Mouse (Mus musculus): ENCODE results near the gene Qtrt2. TPM values are rescaled to one million over a fixed set of nuclear protein-coding genes. Genes with fewer than 3 reads are reported as not detected.

Qtrt2 gene
- total and polyA plus RNA-seq, 3 experiments = 52.1 to 108 (median 60.0) TPM

DNA sequence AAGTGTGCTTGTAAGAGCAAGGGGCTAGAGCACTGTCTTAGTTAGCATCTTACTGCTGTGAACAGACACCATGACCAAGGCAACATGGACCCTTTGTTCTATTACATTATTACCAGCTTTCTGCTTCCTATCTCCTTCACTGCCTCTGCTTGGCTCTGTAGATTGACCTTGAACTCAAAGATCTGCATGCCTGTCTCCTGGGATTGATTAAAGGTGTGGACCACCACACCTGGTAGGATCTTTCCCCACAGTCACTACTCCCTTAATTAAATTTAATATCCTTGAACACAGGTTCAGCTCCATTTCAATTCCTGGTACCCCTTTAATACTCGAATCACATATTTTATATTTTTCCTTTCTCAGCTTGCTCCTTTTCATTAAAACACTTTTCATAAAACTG lies 763 bp downstream of the Qtrt2 start:
- in situ Hi-C loops (cut with MboI; ENCODE audit: low pct_ligation_motif_present, low pct_unique_long_range_greater_than_20kb, low sequenced_read_pairs) = no loop called here
- no peak overlapping the region for H3K27ac ChIP-seq (ENCODE audit: insufficient read depth, low read depth)
- peaks cover 2 to 31% of the 10 kb centered on the region in 2 experiments for H3K36me3 ChIP-seq (replicated peaks in 1 of 2; ENCODE audit: control insufficient read depth in 1 of 2, insufficient read depth in 1 of 2, low read length in 1 of 2)
- H3K4me3 ChIP-seq (replicated peaks in 1 of 3; ENCODE audit: low read depth in 2 of 3, low read length in 2 of 3, poor library complexity in 1 of 3) = no peak overlapping the region
- no peaks in the 10 kb centered on the region for H3K4me1 ChIP-seq (ENCODE audit: control insufficient read depth in 1 of 2, insufficient read depth in 2 of 2)
- no peak overlapping the region for H3K9ac ChIP-seq (ENCODE audit: insufficient read depth, low read depth)
- no peak for DNase-seq (ENCODE audit: extremely low read depth)
- no peaks in the 10 kb centered on the region for H3K27me3 ChIP-seq (replicated peaks)
- H3K4me2 ChIP-seq (ENCODE audit: insufficient read depth, low read depth, poor library complexity, severe bottlenecking) = no peak overlapping the region
- no peak for TF ChIP-seq NELFE (IDR thresholded peaks at IDR 0.05; ENCODE audit: low read depth, low read length)
- TF ChIP-seq MEF2A (IDR thresholded peaks at IDR 0.05; ENCODE audit: borderline replicate concordance, low read depth, low read length) = no peak
- no peak for TF ChIP-seq PAX5 (IDR thresholded peaks at IDR 0.05; ENCODE audit: low read length)
- no peak for TF ChIP-seq USF2 (conservative IDR thresholded peaks at IDR 0.05; ENCODE audit: low read depth, low read length)
- TF ChIP-seq ZKSCAN1 (IDR thresholded peaks at IDR 0.05; ENCODE audit: borderline replicate concordance, low read depth, low read length) = no peak
- no peak for TF ChIP-seq RCOR1 (conservative IDR thresholded peaks at IDR 0.05; ENCODE audit: low read depth, low read length)
- no peak for TF ChIP-seq MYC (IDR thresholded peaks at IDR 0.05; ENCODE audit: low read depth, low read length)
- no peaks in the 10 kb centered on the region for H3K9me3 ChIP-seq (replicated peaks; ENCODE audit: low read length)
- dilution Hi-C loops (cut with MboI; ENCODE audit: extremely low pct_ligation_motif_present, extremely low pct_unique_long_range_greater_than_20kb, low sequenced_read_pairs) = no loop called here
- no peaks in the 10 kb centered on the region for H3K79me2 ChIP-seq (replicated peaks; ENCODE audit: control insufficient read depth, extremely low read depth, insufficient read depth, poor library complexity, severe bottlenecking)

DNA sequence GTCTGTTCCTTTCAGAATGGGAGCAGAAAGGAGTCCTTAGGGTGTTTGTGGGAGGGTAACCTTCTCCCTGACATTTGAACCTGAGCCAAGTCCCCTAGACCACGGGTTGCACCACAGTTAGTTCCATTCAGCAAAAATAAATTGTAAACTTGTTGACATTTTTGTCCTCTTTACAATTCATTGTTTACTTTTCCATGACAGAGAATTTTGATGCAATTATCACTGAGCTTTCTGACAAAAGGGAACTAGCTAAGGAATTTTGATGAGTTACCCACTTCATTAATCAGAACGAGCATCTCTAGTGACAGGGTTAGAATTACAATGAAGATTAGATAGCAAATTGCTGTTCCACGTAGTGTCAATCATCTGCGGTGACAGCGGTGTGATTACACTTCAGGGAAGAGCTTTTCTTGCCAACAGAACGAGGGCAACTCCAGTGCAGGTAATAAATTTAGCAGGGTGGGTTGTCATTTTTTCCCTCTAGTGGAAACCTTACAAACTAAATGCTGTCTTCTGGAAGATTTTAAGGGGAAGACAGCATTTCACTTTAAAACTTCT lies 1.5 kb downstream of the Qtrt2 start:
- H3K4me3 ChIP-seq (replicated peaks in 1 of 3; ENCODE audit: low read depth in 2 of 3, low read length in 2 of 3, poor library complexity in 1 of 3) = no peak overlapping the region
- no peak for TF ChIP-seq TBP (conservative IDR thresholded peaks at IDR 0.05; ENCODE audit: low read depth, low read length)
- no peak for TF ChIP-seq MAX (IDR thresholded peaks at IDR 0.05; ENCODE audit: low read length)
- TF ChIP-seq RCOR1 (conservative IDR thresholded peaks at IDR 0.05; ENCODE audit: low read depth, low read length) = no peak
- TF ChIP-seq IRF4 (IDR thresholded peaks at IDR 0.05; ENCODE audit: low read depth, low read length) = no peak
- no peak for TF ChIP-seq UBTF (IDR thresholded peaks at IDR 0.05; ENCODE audit: low read depth, low read length)
- no peak for TF ChIP-seq MAFK (IDR thresholded peaks at IDR 0.05; ENCODE audit: insufficient replicate concordance, low read length)
- TF ChIP-seq SMC3 (IDR thresholded peaks at IDR 0.05; ENCODE audit: low read depth, low read length) = no peak
- TF ChIP-seq CTCF (conservative IDR thresholded peaks at IDR 0.05 in 1 of 2, IDR thresholded peaks at IDR 0.05 in 1 of 2; ENCODE audit: low read depth in 2 of 2, low read length in 2 of 2) = no peak
- no peak for TF ChIP-seq POLR2A (IDR thresholded peaks at IDR 0.05; ENCODE audit: low read depth, low read length)
- TF ChIP-seq ZC3H11A (IDR thresholded peaks at IDR 0.05; ENCODE audit: low read depth, low read length) = no peak
- TF ChIP-seq JUND (conservative IDR thresholded peaks at IDR 0.05; ENCODE audit: low read depth, low read length) = no peak
- no peak for TF ChIP-seq CHD1 (IDR thresholded peaks at IDR 0.05; ENCODE audit: low read depth, low read length)
- TF ChIP-seq E2F4 (IDR thresholded peaks at IDR 0.05; ENCODE audit: insufficient replicate concordance, low read depth, low read length) = no peak
- no peak for TF ChIP-seq PAX5 (IDR thresholded peaks at IDR 0.05; ENCODE audit: low read length)
- no peaks in the 10 kb centered on the region for H3K27me3 ChIP-seq (replicated peaks)
- in situ Hi-C loops (cut with MboI; ENCODE audit: low pct_ligation_motif_present, low pct_unique_long_range_greater_than_20kb, low sequenced_read_pairs) = no loop called here
- H3K79me2 ChIP-seq (replicated peaks; ENCODE audit: control insufficient read depth, extremely low read depth, insufficient read depth, poor library complexity, severe bottlenecking) = no peaks in the 10 kb centered on the region
- no peak overlapping the region for H3K4me2 ChIP-seq (ENCODE audit: insufficient read depth, low read depth, poor library complexity, severe bottlenecking)
- peaks cover 2 to 33% of the 10 kb centered on the region in 2 experiments for H3K36me3 ChIP-seq (replicated peaks in 1 of 2; ENCODE audit: control insufficient read depth in 1 of 2, insufficient read depth in 1 of 2, low read length in 1 of 2)
- no peak overlapping the region for H3K9ac ChIP-seq (ENCODE audit: insufficient read depth, low read depth)
- H3K9me3 ChIP-seq (replicated peaks; ENCODE audit: low read length) = no peaks in the 10 kb centered on the region
- no peak overlapping the region for H3K27ac ChIP-seq (ENCODE audit: insufficient read depth, low read depth)
- no peaks in the 10 kb centered on the region for H3K4me1 ChIP-seq (ENCODE audit: control insufficient read depth in 1 of 2, insufficient read depth in 2 of 2)
- no peak for DNase-seq (ENCODE audit: extremely low read depth)
- dilution Hi-C loops (cut with MboI; ENCODE audit: extremely low pct_ligation_motif_present, extremely low pct_unique_long_range_greater_than_20kb, low sequenced_read_pairs) = no loop called here
